Mouse (Mus musculus): Measurements from ENCODE around the gene Kif23.

Kif23 gene

DNA sequence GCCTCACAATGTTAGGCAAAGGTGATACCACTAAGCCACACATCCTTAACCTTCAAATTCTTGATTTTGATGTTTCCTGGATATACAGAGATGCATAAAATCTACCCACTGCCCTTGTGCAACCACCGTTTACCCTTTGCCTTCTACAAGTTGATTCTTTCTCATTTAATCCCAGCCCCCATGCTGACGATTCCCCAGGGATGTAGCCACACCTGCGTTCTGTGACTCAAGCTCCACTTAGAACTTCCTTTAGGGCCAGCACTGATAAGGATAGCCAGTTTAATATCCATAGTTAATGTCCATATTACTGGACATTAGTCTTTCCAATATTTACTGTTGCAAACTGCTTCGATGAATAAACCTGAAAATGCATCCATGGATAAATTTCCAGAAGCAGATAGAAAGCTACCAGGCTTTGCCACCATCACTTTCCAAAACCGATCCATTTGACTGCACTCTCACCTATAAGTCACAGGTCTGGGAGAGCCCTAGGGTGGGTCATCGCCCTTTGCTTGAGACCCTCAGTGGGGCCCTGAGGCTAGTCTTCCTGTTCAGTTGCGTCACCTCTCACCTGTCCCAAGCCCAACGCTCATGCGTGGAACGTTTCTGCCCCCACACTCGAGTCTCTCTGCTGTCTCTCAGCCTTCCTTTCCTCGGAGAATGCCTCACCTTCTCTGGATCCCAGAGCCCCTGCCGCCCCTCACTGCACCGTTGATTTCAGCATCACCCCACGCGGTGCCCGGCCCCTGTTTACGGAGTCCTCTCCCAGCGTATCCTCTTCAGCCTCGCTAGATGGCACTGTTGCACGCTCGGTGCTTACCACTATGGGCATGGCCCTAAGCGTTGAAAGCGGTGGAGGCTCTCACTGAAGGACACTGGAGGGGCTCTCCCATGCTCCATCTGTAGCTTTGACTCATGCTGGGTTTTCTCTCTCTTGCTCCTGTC is 1.1 kb upstream of the Kif23 start:
- DNase-seq (ENCODE audit: low read depth, low spot score) = peak; percentile 68

DNA sequence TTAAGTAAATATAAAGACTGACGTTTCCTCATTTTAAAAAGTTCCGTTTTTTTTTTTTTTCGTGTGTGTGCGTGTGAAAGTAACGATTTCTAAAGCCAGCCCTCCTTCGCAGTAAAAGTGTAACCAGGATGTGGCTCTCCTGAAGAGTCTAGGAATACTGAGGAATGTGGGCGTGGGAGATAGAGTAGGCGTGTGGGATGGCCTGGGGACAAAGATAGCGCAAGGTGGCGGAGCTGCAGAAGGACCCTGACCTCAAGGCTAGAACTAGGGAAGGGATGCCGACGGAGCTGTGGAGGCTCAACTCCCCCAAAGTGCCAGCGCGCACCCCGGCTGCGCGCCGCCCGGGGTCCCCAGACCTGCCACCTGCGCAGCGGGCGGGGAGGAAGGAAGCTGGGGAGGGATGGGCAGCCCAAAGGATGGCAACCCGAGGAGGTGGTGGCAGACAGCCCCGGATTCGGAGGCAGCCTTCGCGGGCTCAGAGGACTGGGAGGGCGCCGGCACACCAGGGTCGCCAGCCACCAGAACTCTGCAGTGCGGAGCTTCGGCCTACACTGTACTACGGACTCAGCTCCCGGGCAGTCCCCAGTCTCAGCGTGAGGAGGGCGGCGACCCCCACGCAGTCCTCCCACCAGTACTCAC is 482 bp downstream of the Kif23 start:
- no peak for DNase-seq (ENCODE audit: low read depth, low spot score)

DNA sequence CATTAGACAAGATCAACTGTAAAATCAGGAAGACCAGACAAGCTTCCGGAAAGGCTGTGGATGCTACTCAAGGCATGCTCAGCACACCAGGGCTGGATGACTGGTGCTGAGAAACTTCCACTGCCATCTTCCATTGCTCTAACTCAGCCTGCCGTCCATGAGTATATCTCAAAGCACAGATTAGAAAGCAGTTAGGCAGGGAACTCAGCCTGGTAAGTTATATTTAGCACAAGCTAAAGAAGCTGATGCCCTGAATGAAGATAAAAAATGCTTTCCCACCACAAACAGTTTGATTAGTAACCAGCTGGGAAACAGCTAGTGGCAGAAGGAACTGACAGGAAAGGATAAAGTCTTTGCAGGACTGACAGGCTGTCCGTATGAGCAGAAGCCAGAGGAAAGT is 5.5 kb downstream of the Kif23 start:
- DNase-seq (ENCODE audit: low read depth, low spot score) = no peak

DNA sequence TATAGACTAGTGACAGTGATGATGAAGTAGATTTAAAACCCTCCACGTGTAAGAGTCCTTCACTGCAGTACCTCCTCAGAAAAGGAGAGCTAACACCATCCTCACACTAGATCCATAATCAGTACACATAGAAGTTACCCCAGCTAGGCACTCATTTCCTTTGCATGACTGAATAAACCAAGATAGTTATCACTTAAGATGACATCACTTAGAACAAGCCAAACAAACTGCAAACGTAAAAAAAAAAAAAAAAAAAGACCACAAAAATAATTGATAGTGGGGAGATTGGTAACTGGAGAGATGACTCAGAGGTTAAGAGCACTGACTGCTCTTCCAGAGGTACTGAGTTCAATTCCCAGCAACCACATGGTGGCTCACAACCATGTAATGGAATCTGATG is 13.2 kb downstream of the Kif23 start:
- DNase-seq (ENCODE audit: low read depth, low spot score) = no peak

DNA sequence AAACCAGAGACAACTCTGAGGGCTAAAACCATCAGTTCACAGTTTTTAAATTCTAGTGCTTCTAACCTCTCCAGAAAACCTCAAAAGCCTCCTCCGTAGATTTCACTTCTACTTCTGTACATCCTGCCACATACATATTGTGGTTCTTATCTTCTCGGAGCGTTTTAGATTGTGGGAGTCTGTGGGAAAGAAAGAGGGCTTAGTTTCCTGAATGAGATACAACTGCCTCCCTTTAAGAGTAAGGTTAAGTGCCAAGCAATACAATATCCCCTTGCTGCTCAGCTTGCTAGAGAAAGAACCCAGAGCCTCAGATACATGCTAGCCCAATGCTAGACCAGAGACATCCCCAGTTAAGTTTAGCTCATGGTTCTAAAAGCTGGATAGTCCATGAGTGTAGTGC is 14.6 kb downstream of the Kif23 start:
- DNase-seq (ENCODE audit: low read depth, low spot score) = no peak

DNA sequence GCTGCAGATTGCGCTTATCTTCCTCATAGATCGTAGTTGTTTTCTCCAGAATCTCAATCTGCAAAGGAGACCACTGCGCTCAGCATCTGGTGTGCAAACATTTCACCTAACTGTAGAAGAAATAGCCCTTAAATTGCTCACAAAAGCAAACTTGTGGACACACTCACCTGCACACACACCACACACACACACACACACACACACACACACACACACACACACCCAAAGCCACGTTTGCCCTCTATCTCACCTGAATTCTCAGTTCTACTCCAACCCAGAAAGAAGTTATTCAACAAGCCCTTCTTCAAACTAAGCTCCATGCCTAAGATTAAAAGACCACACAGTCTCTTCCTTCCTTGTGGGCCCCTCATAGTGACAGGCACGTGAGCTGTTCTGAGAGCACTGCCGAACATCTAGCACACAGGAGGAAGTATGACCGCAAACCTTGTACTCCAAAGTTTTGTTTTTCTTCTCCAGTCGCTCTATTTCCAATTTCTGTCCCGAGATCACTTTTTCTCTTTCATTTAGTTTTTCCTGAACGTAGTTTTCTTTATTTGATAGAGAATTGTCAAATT is 21.4 kb downstream of the Kif23 start:
- DNase-seq (ENCODE audit: low read depth, low spot score) = no peak

DNA sequence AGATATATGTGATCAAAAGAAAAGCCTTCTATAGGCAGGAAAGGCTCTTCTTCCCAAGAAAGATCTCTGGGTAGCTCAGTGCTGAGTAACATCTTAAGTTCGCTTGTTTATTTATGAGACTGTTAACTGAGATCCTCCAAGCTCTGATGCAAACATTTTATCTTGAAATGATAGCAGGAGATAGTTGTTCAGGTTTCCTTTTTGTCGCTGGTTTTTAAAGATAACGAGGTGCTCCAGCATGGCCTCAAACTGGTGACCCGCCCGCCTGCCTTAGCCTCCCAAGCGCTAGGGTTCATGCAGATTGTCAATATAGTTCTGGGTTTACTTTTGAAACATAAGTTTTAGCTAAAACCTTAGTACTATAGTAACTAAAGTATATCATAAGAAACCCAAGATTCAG is 26.2 kb downstream of the Kif23 start:
- no peak for DNase-seq (ENCODE audit: low read depth, low spot score)

DNA sequence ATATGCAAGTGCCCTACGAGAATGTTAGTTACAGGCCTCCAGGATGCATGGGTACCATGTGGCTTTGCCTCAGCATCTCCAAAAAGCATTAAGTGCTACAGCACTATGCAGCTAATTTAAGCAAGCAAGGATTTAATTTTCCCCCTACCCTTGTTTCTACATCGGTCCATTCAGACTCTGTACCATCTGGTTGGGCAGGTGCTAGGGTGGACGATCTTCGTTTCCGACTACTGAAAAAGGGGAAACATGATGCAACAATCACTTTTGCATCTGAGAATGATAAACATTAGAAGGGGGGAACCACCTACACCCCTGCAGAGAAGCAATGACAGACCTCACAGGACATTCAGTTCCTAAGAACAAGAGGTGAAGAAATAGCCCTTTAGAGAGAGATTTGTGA is 27.1 kb downstream of the Kif23 start:
- no peak for DNase-seq (ENCODE audit: low read depth, low spot score)

DNA sequence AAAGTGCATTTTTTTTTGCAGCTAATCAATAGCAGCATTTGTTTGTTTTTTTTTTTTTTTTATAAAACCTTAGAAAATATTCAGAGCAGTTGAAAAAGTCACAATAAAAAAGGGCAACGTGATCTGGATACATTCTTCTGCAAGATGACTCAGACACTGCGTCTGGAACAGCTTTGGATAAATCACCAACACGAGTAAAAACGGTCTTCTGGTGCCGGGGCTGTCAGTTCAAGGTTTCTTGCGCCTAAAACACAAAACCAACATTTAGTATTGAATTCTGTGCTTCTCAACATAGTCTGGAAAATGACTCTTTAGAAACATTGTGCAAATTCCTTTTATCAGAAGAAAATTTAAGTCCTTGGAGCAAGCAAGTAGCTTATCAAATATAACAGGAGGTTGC is 29.1 kb downstream of the Kif23 start:
- no peak for DNase-seq (ENCODE audit: low read depth, low spot score)

DNA sequence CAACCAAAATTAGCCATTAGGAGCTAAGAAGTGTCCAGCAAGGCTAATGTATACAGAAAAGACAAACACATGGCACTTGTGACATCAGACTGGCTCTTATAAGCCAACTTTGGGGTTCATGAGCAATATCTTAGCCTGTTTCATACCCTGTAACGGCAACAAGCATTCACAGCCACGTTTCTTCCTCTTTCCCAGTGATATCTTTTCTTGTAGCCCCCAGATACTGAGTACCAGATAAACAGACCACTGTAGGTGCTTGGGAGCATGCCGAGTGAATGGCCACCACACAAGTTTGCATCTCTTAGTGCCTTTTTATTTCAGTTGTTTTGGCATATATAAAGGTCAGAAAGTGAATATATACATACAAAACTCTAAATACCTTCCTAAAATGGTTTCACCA is 29.6 kb downstream of the Kif23 start:
- DNase-seq (ENCODE audit: low read depth, low spot score) = no peak

DNA sequence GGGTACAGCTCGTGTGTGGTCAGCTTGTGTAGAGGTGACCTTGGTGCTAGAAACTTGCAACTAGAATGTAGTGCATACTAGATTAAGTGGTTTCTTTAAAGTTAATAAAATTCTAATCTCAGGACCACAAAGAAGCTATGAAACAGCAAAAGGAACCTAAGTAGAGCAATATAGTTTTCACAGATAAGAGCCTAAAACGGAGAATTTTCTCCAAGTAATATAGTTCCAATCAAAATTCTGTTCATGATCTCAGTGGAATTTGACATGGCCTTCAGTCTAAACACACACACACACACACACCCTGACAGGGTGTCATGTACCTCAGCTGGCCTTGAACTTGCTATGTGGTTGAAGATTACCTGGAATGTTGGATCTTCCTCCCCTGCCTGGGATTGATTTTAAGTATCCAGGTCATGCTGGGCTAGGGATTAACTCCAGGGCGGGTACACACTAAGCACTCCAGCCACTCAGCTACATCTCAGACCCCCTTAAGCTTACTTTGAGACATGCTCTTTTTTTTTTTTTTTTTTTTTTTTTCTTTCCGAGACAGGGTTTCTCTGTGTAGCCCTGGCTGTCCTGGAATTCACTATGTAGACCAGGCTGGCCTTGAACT is 31.1 kb downstream of the Kif23 start:
- DNase-seq (ENCODE audit: low read depth, low spot score) = no peak

DNA sequence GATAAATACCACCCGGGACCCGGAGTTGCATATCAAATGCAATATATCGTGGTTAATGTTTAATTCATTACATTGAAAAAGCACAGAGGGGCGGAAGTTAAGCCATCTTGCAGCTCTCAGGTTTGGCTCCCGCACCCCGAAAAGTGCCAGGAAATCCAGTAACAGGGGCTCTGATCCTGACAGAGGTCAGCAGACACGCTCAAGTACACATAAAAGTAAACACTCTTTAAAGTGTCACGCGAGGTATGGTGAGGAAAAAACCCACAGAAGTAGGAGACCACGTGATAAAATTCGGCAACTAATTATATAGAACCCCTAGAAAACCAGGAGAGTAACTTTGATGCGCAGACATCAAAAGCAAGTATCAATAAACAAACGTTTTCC is 31.7 kb downstream of the Kif23 start:
- no peak for DNase-seq (ENCODE audit: low read depth, low spot score)

DNA sequence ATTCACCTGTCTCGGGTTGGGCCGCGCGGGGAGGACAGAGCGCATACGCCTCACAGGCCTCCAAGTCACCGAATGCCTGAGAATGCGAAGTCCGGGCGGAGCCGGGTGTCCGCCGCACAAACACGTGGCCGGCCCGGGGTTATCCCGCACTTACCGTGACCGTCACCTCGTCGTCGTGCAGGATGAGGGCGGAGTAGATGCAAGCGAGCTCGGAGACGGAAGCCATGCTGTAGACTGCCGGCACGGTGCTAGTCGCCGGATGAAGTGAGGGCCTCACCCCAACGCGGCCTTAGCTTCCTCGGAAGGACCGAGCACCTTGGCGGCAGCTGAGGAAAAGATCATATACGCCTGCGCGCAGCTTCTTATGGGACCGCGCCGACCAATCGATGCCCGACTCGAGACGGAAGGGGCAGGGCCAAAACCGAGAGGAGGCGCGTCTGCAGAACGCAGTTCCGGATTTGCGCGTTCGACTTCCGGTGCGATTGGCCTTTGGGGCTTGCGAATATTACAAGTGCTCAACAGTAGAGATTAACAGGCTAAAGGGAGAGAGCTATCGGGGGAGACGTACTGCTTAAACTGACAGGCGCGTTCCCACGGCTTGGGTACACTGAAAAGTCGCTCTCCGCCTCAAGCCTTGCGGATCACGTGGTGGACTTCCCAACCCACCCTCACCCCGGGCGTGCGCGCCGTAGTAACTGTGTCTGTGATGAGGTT is 32.2 kb downstream of the Kif23 start, which contains the start of gene Rplp1:
Gene Rplp1 (minus strand): TSS at position 340 of the 714 bp plus-strand sequence.
- DNase-seq (ENCODE audit: low read depth, low spot score) = peak; percentile 97

DNA sequence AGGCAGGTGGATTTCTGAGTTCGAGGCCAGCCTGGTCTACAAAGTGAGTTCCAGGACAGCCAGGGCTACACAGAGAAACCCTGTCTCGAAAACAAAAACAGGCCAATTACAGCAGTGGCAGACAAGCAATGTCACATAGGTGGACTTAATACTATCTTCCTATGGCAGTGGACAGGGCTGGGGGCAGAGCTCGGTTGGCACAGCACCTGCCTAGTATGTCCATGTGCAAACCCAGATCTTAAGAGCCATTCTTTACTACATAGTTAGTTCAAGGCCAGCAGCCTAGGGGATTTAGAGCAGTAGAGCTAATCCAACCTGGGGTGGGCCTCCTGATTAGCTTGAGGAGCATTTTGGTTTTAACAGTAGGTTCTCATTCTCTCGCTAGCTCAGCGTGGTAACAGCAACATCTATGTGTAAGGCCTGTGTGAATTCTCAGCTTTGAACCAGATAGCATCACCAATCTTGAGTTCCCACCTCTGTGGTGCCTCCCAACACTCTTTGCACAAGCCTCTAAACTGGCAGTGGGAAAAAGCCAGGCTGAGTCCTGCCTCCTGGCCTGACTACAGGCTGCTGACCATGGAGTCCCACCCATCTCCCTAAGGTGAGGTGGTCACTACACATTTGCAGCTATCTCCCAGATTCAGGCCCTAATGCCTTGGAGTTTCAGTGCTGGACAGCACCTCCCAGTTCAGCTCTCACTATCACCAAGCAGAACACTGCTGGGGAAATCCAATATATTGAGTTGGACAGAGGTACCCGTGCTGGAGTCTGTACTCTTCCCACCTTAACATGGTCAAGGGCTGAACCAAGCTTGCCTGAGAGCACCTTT is 35.1 kb downstream of the Kif23 start:
- DNase-seq (ENCODE audit: low read depth, low spot score) = no peak

DNA sequence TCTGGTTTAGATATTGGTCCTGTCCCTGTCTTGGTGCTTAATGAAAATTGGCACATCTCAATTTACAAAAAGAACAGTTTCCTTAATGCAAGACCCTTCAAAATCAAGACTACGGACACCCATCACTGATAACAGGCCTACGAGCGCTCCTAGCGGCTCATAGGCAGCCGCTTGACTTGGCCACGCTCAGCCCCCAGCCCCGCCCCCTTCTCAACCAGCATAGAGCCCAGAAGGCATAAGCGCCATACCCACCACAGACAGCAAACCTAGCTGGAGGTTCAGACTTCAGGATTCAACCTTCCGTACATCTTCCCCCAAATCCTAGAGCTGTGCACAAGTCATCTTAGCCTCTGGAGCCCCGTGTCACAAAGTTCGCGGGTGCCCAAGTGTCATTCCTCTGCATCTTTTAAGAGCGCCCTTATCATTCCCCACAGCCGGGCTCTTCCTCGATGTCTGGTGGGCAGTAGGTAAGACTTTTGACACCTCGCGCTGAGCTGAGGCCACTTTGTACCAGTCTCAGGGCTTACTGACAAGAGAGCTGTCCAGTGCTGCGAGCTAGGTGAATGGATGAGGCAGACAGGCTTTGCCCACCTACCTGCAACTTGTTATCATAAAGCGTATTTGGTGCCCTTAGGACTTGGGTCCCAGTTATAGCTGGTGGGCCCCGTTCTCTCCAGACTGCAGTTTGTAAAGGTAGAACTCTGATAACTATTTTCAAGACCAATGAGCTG is 35.9 kb downstream of the Kif23 start:
- DNase-seq (ENCODE audit: low read depth, low spot score) = no peak

DNA sequence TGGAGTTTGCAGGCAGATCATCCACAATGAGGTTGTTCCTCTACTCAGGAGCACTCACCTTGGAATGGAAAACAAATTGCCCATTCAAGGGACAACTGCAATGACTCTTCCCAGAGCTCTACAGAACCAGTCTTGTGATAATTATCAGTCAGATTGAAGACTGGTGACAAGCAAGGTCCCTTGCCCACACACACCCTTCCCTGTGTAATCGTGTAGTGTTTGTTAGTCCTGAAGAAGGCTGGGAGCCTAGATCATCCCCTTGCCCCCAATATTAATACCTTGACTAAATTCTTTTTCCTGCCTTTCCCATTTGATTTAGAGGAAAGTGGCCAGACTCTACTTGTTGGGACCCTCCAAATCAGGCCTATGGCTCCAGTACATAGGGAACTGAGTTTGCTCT is 36.9 kb downstream of the Kif23 start:
- DNase-seq (ENCODE audit: low read depth, low spot score) = no peak

DNA sequence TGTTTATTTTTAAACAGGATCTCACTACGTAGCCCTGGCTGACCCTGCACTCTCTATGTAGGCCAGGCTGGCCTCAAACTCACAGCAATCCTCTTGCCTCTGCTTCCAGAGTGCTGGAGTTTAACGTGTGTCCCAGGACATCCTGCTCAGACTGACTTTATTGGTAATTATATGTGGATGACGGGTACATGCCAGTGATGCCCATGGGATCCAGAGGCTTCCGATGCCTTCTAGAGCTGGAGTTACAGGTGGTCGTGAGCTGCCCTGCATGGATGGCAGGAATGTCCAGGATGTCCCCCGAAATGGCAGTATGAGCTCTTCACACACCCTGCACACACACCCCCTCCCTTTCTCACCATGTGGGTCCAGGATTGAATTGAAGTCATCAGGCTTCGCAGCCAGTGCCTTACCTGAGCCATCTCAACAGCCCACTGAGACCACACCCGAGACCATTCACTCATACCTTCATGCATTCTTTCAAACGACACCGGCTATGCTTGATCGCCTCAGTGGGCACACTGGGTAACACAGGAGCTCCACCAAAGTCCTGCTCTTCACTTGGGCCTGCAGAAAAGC is 37.7 kb downstream of the Kif23 start:
- no peak for DNase-seq (ENCODE audit: low read depth, low spot score)

DNA sequence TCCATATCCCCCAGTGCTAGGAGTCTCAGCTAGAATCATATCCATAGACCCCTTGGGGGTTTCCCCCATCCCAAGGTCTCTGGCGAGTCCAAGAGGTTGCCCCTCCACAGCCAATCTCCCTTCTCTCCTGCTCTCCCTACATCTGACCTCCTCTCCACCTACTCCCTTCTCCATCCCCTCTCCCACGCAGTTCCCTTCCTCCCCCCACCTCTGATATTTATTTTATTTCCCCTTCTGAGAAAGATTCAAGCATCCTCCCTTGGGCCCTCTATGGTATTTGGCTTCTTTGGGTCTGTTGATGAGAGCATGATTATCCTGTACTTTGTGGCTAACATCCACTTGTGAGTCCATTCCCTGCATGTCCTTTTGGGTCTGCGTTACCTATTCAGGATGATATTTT is 38.2 kb downstream of the Kif23 start:
- no peak for DNase-seq (ENCODE audit: low read depth, low spot score)

DNA sequence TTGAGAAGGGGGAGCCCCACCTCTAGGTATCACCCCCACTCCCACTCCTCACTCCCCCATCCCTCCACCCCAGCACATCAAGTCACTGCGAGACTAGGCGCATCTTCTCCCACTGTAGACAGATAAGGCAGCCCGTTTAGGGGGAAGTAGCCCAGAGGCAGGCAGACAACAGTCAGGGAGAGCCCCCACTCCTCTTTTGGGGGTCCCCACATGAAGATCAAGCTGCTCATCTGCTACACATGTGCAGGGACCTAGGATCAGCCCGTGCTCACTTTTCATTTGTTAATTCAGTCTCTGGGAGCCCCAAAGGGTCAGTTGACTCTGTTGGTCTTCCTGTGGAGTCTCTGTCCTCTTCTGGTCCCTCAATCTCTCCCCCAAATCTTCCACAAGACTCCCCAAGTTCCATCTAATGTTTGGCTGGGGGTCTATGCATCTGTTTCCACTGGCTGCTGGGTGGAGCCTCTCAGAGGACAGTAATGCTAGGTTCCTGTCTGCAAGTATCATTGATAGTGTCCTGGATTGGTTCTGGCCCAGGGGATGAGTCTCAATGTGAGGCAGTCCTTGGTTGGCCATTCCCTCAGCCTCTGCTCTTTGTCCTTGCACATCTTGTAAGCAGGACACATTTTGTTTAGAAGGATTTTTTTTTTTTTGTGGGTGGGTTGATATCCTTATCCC is 38.8 kb downstream of the Kif23 start:
- no peak for DNase-seq (ENCODE audit: low read depth, low spot score)
